Mouse (Mus musculus): ENCODE measurements at regions not wholly inside any gene's neighbourhood (a gene's known extent, or its start where the extent isn't known, plus 50 kb on each side); places are given as distances from the start of the nearest gene placed in this dataset.

GRCm38 (mm10) chr17:76205082-76205481 lies 653.3 kb upstream of the Fam98a start:
- no peak for DNase-seq (ENCODE audit: low read depth, low spot score)

- DNase-seq (ENCODE audit: low read depth, low spot score): no peak
These were observed 633.1 kb upstream of the Fam98a start for GRCm38 (mm10) chr17:76184813-76185212.

GRCm38 (mm10) chr17:76136660-76137495 lies 585.1 kb upstream of the Fam98a start:
- no peak for DNase-seq (ENCODE audit: low read depth, low spot score)

DNA sequence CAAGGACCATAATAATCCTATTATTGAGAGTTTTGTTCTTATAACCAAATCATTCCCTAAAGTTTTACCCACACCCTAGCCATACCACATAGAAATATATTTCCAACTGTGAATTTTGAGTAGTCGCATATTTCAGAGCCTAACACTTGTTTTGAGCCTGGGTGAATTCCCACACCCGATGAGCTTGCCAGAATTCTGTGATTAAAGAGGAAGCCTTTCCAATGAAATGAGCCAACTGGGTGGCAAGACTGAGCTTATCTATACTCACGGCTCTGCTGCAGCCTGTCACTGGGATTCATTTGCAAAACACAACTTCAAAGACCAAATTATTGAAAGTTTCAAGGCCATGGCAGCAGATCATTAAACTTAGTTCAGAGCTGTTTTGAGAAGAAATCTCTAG lies 582.3 kb upstream of the Fam98a start:
- DNase-seq (ENCODE audit: low read depth, low spot score): no peak

- no peak for DNase-seq (ENCODE audit: low read depth, low spot score)
These were observed 573.5 kb upstream of the Fam98a start for GRCm38 (mm10) chr17:76125260-76125659.

DNA sequence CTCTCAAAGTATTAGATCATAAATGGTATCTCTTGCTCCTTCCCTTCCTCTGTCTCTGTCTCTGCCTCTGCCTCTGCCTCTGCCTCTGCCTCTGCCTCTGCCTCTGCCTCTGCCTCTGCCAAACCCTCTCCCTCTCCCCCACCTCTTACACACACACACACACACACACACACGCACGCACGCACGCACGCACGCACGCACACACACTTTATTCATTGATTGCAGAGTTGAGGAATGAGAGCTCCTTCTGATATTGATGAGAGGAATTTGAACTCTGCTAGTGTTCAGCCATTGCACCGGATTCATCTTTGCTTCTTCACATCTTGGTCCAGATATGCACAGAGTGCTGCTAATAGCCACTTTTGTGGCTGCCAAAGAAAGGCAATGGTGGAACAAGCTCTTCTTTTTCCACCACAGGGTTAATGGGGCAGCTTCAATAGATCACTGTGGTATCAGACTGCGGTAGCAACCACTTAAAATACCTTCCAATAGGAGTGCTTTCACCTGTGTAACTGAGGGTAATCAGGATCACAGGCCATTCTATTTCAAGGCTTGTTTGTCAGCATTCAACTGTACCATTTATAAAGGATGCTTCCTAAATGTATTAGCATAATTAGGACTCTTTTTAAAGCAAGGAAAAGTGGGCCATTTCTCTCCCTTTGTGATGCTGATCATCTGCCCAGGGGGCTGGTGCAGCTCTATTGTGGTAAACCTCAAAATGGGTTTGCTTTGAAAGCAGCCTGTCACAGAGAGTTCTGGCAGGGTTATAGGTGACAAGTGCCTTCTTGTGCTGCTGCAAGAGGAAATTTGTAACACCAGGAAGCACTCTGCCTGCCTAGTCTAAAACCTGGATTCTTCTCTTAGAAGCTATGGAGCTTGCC lies 559.8 kb upstream of the Fam98a start:
- DNase-seq (ENCODE audit: low read depth, low spot score): peak; percentile 50

DNA sequence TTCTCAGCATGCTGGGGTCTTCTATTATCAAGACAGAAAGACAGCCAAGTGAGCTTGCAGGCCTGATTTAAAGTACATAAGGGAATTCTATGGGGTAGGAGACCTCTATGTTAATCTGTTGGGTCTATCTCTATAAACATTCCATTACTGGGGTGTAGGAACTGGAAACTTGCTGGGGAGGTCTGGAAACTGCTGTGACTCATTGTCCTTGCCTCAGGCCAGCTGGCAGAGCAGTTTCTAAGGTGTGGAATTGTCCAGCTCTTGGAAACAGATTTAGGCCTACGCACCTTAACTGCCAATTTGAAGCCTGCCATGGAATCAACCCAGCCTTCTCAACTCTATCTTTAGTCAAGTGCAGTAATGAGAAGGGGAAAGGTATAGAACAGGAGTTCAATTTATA lies 559.1 kb upstream of the Fam98a start:
- no peak for DNase-seq (ENCODE audit: low read depth, low spot score)

GRCm38 (mm10) chr17:76083536-76083935 lies 531.8 kb upstream of the Fam98a start:
- DNase-seq (ENCODE audit: low read depth, low spot score): no peak

DNA sequence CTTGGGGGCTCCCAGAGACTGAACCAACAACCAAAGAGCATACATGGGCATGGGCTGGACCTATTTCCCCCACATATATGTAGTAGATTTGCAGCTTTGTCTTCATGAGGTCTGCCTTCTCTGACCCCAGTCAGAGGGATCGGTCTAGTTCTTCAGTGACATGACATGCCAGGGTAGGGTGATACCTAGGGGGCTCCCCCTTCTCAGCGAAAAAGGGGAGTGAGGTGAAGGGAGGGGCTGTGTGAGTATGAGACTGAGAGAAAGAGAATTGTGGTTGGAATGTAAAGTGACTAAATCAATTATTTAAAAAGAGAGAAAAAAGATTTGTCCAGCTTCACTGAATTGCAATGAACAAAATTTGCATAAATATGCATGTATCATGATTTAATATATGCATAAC lies 530.0 kb upstream of the Fam98a start:
- no peak for DNase-seq (ENCODE audit: low read depth, low spot score)

DNA sequence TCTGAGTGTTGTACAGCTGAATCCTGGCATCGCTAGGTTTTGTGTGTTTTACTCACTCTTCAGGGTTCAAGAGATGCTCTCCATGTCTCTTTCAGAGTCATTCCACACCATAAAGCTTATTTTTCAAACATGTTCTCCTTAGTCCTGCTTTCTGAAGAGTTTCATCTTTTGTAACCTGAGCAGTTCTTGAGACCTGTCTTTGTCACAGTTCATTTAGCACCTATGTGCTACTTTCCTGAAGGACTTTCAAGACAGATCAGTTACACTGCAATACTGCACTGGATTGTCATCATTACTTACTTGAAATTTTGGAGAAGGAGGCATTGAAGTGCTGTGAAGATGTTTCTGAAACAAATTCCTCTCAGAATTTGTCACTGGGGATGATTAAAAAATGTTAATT lies 494.7 kb upstream of the Fam98a start:
- no peak for DNase-seq (ENCODE audit: low read depth, low spot score)

DNA sequence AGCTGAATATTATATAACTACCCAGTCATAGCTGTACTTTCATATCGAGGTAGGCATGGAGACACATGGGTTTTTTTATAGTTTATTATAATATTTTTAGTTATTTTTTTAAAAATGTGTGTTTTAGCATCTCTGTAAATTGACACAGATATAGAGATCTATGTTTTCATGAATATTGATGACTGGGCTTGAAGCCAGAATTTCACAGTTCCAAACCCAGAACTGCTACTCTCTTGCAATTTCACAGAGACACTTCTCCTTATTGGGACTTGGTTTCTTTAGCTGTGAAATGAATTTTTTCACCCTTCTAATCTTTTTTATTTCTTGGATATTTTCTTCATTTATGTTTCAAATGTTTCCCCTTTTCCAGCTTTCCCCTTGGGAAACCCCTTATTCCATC lies 481.0 kb upstream of the Fam98a start:
- no peak for DNase-seq (ENCODE audit: low read depth, low spot score)

GRCm38 (mm10) chr17:76008011-76008410 lies 456.3 kb upstream of the Fam98a start:
- DNase-seq (ENCODE audit: low read depth, low spot score): no peak

DNA sequence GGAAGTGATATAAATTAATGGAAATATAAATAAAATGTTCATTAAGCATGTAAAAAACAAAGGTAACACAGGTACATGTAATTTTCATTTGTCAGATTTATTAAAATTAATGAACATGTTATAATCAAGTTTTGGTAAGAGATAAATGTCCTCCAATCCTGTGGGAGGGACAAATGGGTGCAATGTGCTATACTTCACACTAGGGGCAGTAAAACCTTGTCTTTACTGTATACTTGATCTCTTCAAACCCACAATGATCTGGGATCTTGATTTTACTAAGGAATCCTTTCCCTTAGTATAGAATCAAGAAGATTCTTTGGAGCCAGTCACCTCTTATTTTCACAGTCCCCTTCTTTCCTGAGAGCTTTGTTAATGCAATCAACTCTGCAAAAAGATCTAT lies 451.1 kb upstream of the Fam98a start:
- no peak for DNase-seq (ENCODE audit: low read depth, low spot score)

DNA sequence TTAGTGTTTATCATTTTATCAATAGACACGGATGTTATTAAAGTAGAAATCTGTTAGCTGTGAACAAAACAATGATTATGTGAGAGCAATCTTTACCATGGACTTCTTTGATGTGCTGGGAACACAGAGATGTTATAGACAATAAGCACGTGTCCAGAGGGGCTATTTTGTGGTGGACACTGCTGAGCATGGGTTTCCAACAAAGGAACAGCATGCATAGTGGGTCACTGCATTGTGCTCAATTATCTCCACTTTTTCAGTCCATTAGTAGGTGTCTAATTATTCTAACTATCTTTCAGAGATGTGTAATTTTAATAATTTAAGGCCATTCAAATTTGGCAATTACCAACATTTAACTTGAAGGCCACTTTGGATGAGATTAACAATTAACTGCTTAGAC lies 409.6 kb upstream of the Fam98a start:
- DNase-seq (ENCODE audit: low read depth, low spot score): no peak

DNA sequence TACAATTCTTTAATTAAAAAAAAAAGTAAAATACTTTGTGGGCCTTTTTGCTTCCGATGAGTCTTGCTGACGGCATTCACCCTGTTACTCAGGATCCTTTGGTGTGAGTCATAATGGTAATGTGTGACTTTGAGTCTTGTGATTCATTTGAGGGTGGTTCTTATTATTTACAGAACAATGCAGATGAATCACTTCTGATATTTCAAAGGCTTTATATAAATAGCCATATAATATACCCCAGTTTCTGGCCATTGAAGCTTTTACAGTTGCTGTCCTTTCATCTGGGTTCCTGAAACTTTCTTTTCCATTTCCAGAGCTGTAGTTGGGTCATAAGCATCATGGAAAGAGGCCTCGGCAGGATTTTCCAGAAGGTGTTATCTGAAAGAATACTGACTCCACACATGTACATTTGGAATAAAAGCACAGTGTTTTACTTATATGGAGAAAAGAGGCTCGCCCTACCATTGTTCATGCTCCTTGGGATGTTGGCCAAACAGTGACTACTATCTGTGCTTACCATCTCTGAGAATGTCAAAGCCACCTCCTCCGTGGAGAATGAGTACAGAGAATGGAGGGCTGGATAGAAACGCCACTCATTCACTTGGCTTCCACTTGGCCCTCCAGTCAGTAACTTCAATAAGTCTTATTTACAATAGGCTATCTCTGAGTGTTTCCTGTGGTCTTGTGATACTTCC lies 385.1 kb upstream of the Fam98a start:
- no peak for DNase-seq (ENCODE audit: low read depth, low spot score)

DNA sequence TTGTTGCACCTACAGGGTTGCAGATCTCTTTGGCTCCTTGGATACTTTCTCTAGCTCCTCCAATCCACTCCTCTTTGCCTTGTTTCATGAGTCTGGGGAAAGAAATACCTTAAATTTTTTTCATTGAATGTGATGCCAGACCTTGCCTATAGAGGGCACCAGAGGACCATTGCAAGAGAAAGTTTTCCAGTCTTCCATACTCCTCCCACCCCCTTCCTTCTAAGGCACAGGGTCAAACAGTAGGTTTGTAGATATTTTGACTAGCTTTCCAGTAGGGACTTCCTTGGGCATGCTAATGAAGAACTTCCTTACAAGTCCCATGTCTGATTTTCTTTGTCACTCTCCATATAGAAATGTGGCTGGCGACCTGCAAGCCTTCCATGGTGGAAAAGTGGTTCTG lies 379.3 kb upstream of the Fam98a start:
- DNase-seq (ENCODE audit: low read depth, low spot score): peak; percentile 68

GRCm38 (mm10) chr17:75920240-75920639 lies 368.5 kb upstream of the Fam98a start:
- DNase-seq (ENCODE audit: low read depth, low spot score): no peak

DNA sequence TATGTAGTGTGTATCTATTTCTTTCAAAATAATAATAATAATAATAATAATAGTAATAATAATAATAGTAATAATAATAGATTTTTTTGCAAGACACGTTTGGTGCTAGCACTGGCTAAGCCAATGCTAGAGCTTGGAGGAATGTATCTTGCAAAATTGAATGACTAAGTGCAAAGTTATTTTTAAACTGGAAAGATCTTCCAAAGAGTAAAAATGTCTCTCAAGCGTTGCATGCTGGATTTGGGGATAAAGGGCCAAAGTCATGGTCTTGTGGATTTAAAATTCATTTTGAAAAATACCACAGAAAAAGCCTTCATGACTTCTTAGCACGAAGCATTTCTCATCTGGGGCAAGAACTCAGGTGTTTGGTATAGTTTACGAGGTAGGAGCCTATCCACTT lies 365.3 kb upstream of the Fam98a start:
- no peak for DNase-seq (ENCODE audit: low read depth, low spot score)

- DNase-seq (ENCODE audit: low read depth, low spot score): no peak
These were observed 364.8 kb upstream of the Fam98a start for GRCm38 (mm10) chr17:75916590-75916989.

DNA sequence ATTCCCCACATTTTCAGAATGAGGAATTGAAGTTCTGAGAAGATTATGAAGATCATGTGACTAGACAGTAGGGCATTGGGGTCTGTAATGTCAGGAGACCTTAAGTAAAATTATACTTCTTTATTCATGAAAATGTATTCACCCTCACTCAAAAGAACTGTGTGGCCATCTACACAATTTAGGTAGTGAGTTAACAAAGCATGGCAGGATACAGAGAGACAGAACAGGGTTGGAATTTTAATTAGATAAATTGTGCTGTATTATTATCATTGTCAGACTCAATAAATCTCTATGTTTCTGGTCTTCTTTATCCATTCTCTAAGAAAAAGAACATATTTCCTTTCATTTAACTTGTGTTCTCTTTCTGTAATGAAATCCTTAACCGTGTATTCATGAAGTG lies 363.5 kb upstream of the Fam98a start:
- DNase-seq (ENCODE audit: low read depth, low spot score): no peak

GRCm38 (mm10) chr17:75907085-75907484 lies 355.3 kb upstream of the Fam98a start:
- no peak for DNase-seq (ENCODE audit: low read depth, low spot score)

GRCm38 (mm10) chr17:75906643-75907042 lies 354.9 kb upstream of the Fam98a start:
- peak; percentile 24 for DNase-seq (ENCODE audit: low read depth, low spot score)
